Mouse (Mus musculus) lung, embryonic 14.5 days (tissue): ENCODE measurements at regions not wholly inside any gene's neighbourhood (a gene's known extent, or its start where the extent isn't known, plus 50 kb on each side); places are given as distances from the start of the nearest gene placed in this dataset.

Experiments used
- ATAC-seq: fragments of 200-750 bp; cut with Nextera tagmentation; 2 replicates; pipeline ENCODE4 v1.8.0; 2017; ENCODE audit warnings: mild to moderate bottlenecking, moderate TSS enrichment, moderate library complexity; ENCODE audit not compliant: insufficient read depth
- DNase-seq: peaks from one replicate; pipeline ENCODE4 v3.0.0-alpha.2; 2015
- H3K27ac ChIP-seq: fragments of 300-500 bp; sonication (generic); 2 replicates; pipeline ENCODE4 v1.5.1; 2014; ENCODE audit warnings: low read depth, mild to moderate bottlenecking, moderate library complexity
- H3K27me3 ChIP-seq: fragments of 300-500 bp; sonication (generic); 2 replicates; pipeline ENCODE4 v1.6.1; 2014; ENCODE audit warnings: low read length, control low read depth; ENCODE audit not compliant: insufficient read depth
- H3K36me3 ChIP-seq: fragments of 300-500 bp; sonication (generic); 2 replicates; pipeline ENCODE4 v1.6.1; 2014; ENCODE audit warnings: control low read depth; ENCODE audit not compliant: insufficient read depth
- H3K4me1 ChIP-seq: fragments of 300-500 bp; sonication (generic); 2 replicates; pipeline ENCODE4 v1.6.1; 2014; ENCODE audit warnings: antibody characterized with exemption, control low read depth; ENCODE audit not compliant: insufficient read depth
- H3K4me2 ChIP-seq: fragments of 300-500 bp; sonication (generic); 2 replicates; pipeline ENCODE4 v1.6.1; 2014; ENCODE audit warnings: mild to moderate bottlenecking
- H3K4me3 ChIP-seq: fragments of 300-500 bp; sonication (generic); 2 replicates; pipeline ENCODE4 v1.5.1; 2014; ENCODE audit warnings: low read depth, low read length
- H3K9ac ChIP-seq: fragments of 300-500 bp; sonication (generic); 2 replicates; pipeline ENCODE4 v1.6.1; 2014
- H3K9me3 ChIP-seq: fragments of 300-500 bp; sonication (generic); 2 replicates; pipeline ENCODE4 v1.6.1; 2016; ENCODE audit warnings: low read depth, low read length, control low read depth
- CTCF ChIP-seq: IDR thresholded peaks from 2 replicates; pipeline ENCODE4 v1.5.1; 2016; ENCODE audit warnings: antibody characterized with exemption, low read depth
- WGBS: fragments of 180-500 bp; shearing (Covaris S2); extraction: QIAGEN DNeasy Blood & Tissue Kit; methylation state at CpG from one replicate; pipeline ENCODE4 v1.1.7; 2014; 5-methylcytosine and 5-hydroxymethylcytosine counted together

DNA sequence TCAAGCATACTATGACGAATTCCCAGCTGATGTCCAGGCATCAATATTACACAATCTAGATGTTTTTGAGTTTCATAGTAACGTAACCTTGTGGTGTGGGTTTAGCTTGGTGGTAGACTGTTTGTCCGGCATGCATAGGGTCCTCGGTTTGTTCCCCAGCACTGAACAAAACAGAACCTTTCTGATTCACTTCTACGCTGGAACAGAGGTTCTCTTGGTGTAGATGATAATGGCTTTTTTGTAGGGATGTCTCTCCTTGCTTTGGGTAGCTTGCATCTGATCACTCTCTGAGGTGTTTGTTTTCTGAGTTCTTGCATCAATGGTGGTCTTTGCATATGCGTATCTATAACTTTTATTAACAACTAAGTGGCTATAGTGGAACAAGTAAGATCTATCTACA, 99.2 kb upstream of the Lhx8 start:
- H3K4me2 ChIP-seq = no peak overlapping the region
- WGBS = 85% methylated on average over 6 of the region's 6 CpGs
- no peak for TF ChIP-seq CTCF
- H3K27ac ChIP-seq = no peak overlapping the region
- no peak for ATAC-seq
- no peak overlapping the region for H3K9ac ChIP-seq
- H3K27me3 ChIP-seq = no peaks in the 10 kb centered on the region
- H3K9me3 ChIP-seq = no peaks in the 10 kb centered on the region
- H3K36me3 ChIP-seq = no peaks in the 10 kb centered on the region
- H3K4me3 ChIP-seq = no peak overlapping the region
- no peaks in the 10 kb centered on the region for H3K4me1 ChIP-seq
- no peak for DNase-seq

DNA sequence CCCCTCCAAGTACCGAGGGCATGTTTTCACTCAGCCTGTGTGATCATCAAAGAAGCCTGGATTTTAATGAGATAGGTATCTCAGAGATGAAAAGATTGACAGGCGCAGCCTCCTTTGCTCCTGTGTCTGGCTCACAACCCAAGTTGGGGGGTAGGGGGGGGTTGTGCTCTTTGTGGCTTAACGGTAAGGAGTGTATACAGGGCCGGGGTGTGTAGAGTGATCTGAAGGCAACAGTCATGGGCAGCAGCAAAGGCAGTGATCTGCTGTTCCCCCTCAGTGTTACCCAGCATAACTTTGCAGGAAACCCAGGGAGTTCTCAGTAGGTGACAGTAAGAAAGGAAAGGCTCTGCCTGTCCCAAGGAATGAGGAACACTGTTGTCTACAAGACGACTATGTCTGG, 94.1 kb upstream of the Lhx8 start:
- H3K36me3 ChIP-seq = no peaks in the 10 kb centered on the region
- 75% methylated on average over 5 of the region's 5 CpGs for WGBS

DNA sequence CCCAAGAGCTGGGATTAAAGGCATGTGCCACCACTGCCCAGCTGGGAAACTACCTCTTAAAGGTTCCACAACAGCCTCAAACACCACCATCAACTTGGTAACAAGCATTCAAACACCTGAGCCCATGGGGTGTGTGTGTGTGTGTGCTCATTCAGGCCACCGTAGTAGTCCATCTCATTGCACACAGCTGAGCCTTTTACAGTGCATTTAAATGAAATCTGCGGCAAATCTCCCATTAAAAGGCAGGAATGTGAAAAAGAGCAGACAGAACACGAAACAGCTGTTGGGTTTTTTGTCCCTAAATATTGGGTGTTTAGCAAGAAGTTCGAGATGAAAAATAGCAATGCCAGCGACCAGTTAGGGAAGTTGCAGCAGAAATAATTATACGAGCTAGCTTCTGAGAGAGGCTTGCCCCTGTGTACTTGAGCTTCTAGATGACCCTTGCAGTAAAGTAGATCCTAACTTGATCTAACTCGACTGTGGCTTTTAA, 91.0 kb upstream of the Lhx8 start:
- WGBS = 60% methylated on average over 7 of the region's 7 CpGs
- no peak overlapping the region for H3K4me3 ChIP-seq
- no peak overlapping the region for H3K27ac ChIP-seq
- no peaks in the 10 kb centered on the region for H3K9me3 ChIP-seq
- no peaks in the 10 kb centered on the region for H3K36me3 ChIP-seq
- 0 out of 2 replicates have a peak, but pooled peaks have one; percentile 32 for ATAC-seq
- TF ChIP-seq CTCF = no peak
- H3K4me2 ChIP-seq = no peak overlapping the region
- no peaks in the 10 kb centered on the region for H3K4me1 ChIP-seq
- peak; percentile 60 for DNase-seq
- no peaks in the 10 kb centered on the region for H3K27me3 ChIP-seq
- no peak overlapping the region for H3K9ac ChIP-seq

More for the DNA sequence above, 94.1 kb upstream of the Lhx8 start:
- Histone ChIP-seq H3K27me3 (no peaks in the 10 kb centered on the region), H3K4me3 (no peak overlapping the region), H3K27ac (no peak overlapping the region), H3K4me2 (no peak overlapping the region), H3K4me1 (no peaks in the 10 kb centered on the region), H3K9me3 (no peaks in the 10 kb centered on the region), H3K9ac (no peak overlapping the region)
- DNase-seq = no peak
- ATAC-seq = no peak
- no peak for TF ChIP-seq CTCF

DNA sequence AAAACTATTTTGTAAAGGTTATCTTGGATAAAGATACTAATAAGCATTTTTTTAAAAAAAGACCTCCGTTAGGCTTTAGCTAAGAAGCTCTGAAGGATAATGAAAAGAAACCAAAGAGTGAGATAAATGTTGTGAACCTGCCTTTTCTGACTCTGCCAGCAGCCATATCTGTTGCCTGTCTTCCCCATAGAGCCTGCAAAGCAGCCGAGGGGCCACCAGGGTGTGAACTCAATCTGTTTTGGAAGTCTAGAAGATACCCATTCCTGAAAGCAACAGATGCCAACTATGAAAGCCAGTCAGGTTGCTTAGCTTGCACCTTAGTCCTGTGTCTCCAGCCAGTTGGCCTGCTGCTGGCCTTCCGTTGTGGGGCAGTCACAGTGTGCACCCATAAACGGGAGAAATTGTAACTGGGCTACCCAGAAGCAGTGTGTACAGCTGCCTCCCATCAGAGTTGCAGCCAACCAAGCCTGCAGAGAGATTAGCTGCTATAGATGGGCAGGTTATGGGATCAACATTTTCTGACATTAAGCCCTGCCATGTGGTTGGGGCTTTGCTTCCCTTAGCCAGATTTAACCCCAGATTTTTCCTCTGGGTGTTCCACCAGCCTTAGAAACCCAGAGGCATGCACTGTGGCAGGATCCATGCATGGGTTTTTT, 87.8 kb upstream of the Lhx8 start:
- WGBS = 39% methylated on average over 4 of the region's 4 CpGs
- Histone ChIP-seq H3K4me2 (no peak overlapping the region), H3K4me3 (no peak overlapping the region), H3K4me1 (no peaks in the 10 kb centered on the region), H3K9me3 (no peaks in the 10 kb centered on the region), H3K36me3 (no peaks in the 10 kb centered on the region), H3K27me3 (no peaks in the 10 kb centered on the region), H3K27ac (no peak overlapping the region), H3K9ac (no peak overlapping the region)
- peak; percentile 20; the same call in 1 of the 2 replicates for TF ChIP-seq CTCF
- DNase-seq (peak; percentile 74), ATAC-seq (peak; percentile 92)

DNA sequence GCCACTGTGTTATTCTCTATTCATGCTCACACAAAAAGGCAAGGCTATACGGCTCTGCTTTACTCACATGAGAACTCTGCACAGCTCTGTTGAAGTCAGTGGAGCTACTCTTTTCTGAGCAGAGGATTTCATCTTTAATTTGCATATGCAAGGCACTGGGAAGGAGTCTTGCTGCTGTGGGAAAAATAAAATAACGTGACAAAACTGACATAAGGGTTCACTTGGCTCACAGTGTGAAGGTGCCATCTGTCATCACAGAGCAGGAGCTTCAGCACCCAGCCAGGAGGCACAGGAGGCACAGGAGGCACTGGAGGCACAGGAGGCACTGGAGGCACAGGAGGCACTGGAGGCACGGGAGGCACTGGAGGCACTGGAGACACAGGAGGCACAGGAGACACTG, 83.9 kb upstream of the Lhx8 start:
- H3K4me3 ChIP-seq = no peak overlapping the region
- H3K4me2 ChIP-seq = no peak overlapping the region
- DNase-seq (no peak), ATAC-seq (no peak)
- no peak overlapping the region for H3K27ac ChIP-seq
- no peaks in the 10 kb centered on the region for H3K27me3 ChIP-seq
- H3K4me1 ChIP-seq = no peaks in the 10 kb centered on the region
- no peaks in the 10 kb centered on the region for H3K36me3 ChIP-seq
- TF ChIP-seq CTCF = no peak
- WGBS = 64% methylated on average over 3 of the region's 3 CpGs
- no peak overlapping the region for H3K9ac ChIP-seq
- H3K9me3 ChIP-seq = no peaks in the 10 kb centered on the region

DNA sequence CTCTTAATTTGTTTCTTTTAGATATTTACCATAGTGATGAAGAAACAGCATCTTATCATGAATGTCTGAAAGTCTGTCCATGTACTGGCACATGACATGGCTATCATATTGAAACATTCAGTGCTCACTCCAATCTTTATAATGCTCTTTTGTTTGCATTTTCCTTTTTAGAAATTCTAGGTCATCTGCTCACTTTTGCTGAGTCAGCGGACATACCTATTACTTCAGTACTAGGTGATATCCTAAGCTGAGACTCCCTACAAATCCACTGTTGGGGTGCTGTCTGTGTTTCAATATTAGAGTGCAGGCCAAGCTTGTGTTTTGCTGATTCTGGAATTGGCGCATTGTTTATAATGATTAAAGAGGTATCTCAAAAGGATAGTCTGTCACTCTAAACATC, 79.8 kb upstream of the Lhx8 start:
- H3K9me3 ChIP-seq = no peaks in the 10 kb centered on the region
- no peaks in the 10 kb centered on the region for H3K36me3 ChIP-seq
- no peaks in the 10 kb centered on the region for H3K27me3 ChIP-seq
- H3K27ac ChIP-seq = no peak overlapping the region
- no peak for DNase-seq
- H3K9ac ChIP-seq = no peak overlapping the region
- no peak overlapping the region for H3K4me3 ChIP-seq
- 94% methylated on average over 2 of the region's 2 CpGs for whole genome bisulfite sequencing
- no peaks in the 10 kb centered on the region for H3K4me1 ChIP-seq
- TF ChIP-seq CTCF = no peak
- no peak for ATAC-seq
- no peak overlapping the region for H3K4me2 ChIP-seq

DNA sequence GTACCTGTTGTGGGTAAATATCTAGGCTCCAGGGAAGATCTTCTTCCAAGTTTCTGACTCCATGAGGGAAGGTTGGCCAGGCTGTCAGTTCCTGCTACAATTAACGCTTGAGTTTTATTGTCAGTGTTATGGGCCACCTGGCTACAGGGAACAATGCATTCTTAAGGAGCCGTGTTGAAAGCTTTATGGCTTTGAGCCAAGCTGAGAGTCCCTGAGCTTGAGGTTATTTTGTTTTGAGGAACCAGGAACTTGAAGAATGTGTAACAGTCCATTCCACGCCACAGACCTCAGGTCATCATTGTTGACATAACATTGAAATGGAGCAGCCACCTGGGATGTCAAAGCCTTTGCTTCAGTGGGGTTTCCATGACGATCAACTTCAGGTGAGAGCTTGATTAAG, 71.6 kb upstream of the Lhx8 start:
- H3K4me2 ChIP-seq = no peak overlapping the region
- no peak overlapping the region for H3K9ac ChIP-seq
- no peaks in the 10 kb centered on the region for H3K4me1 ChIP-seq
- H3K9me3 ChIP-seq = no peaks in the 10 kb centered on the region
- H3K27me3 ChIP-seq = no peaks in the 10 kb centered on the region
- ATAC-seq = peak; percentile 68; the same call in 1 of the 2 replicates
- peak; percentile 51 for DNase-seq
- H3K36me3 ChIP-seq = no peaks in the 10 kb centered on the region
- no peak for TF ChIP-seq CTCF
- 27% methylated on average over 4 of the region's 4 CpGs for WGBS
- no peak overlapping the region for H3K4me3 ChIP-seq
- H3K27ac ChIP-seq = no peak overlapping the region
